Mouse (Mus musculus): ENCODE data around the gene Ptges2. TPM values are rescaled to one million over a fixed set of nuclear protein-coding genes. Genes with fewer than 3 reads are reported as not detected.
A peak's percentile ranks its signal among the peaks of the same experiment; 100 is the strongest.

Gene Ptges2
- polyA plus RNA-seq, 2 experiments, result 11.4 to 11.6 TPM

GRCm38 (mm10) chr2:32428262-32428722, 32.6 kb downstream of the Ptges2 start:
- 50% methylated on average over 8 of the region's 8 CpGs for WGBS (ENCODE audit: insufficient replicate concordance)

DNA sequence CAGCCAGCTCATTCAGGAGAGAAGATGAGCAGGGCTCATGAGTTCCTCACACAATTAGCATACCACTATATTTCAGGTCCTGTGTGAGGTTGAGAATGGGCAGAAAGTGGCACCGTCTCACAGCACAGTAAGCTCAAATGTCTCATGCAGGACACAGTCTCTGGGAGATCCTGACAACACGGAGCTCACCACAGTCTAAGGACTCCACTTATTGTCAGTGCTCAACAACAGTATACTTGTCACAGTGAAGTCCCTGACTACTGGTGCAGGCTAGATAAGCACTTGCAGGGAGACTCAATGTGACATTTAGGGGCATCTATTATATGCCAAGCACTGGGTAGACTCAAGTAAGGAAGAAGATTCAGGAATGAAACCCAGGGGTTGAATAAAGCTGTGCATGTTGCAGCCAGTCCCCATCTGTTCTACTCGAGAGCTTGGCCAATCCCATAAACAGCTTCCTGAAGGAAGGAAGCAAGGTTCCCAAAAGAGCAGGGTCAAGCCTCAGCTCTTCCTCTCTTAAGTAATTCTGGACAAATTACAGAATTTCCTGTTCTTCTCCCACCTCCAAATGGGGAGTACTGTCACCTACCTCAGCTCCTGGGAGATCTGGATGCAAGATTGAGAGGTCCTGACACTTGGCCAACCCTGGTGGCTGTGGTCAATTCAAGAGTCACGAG, 33.7 kb downstream of the Ptges2 start:
- Histone ChIP-seq H3K4me1 (replicated peaks; ENCODE audit: control insufficient read depth in 2 of 2, insufficient read depth in 2 of 2, low read length in 1 of 2) (peaks cover 15 to 39% of the 10 kb centered on the region in 2 experiments; a peak in 3 of 4 replicates), H3K27ac (no peak overlapping the region), H3K36me3 (replicated peaks; ENCODE audit: control insufficient read depth, insufficient read depth, low read depth) (no peaks in the 10 kb centered on the region), H3K9ac (replicated peaks) (no peak overlapping the region), H3K27me3 (ENCODE audit: control insufficient read depth, insufficient read depth, low read length) (no peaks in the 10 kb centered on the region), H3K4me2 (ENCODE audit: low read depth) (no peak overlapping the region), H3K4me3 (ENCODE audit: insufficient read depth in 1 of 2, low read depth in 2 of 2, low read length in 2 of 2) (no peak overlapping the region), H3K9me3 (ENCODE audit: control insufficient read depth, low read length) (no peaks in the 10 kb centered on the region)
- WGBS (ENCODE audit: insufficient replicate concordance), result 33% methylated on average over 4 of the region's 4 CpGs
- no peak for TF ChIP-seq EP300 (IDR thresholded peaks at IDR 0.05; ENCODE audit: low read depth)
- no peak for TF ChIP-seq CTCF (IDR thresholded peaks at IDR 0.05; ENCODE audit: low read depth)
- DNase-seq (ENCODE audit: low read depth in 3 of 3, low spot score in 3 of 3), result no peak
- 0 out of 2 replicates have a peak, but pooled peaks have one; percentile 16 for ATAC-seq (ENCODE audit: insufficient read depth)

More at GRCm38 (mm10) chr2:32428262-32428722, 32.6 kb downstream of the Ptges2 start:
- Histone ChIP-seq H3K9ac (replicated peaks) (no peak overlapping the region), H3K36me3 (replicated peaks; ENCODE audit: control insufficient read depth, insufficient read depth, low read depth) (no peaks in the 10 kb centered on the region), H3K27me3 (ENCODE audit: control insufficient read depth, insufficient read depth, low read length) (no peaks in the 10 kb centered on the region), H3K27ac (no peak overlapping the region), H3K9me3 (ENCODE audit: control insufficient read depth, low read length) (no peaks in the 10 kb centered on the region), H3K4me1 (replicated peaks; ENCODE audit: control insufficient read depth in 2 of 2, insufficient read depth in 2 of 2, low read length in 1 of 2) (peaks cover 22 to 48% of the 10 kb centered on the region in 2 experiments), H3K4me2 (ENCODE audit: low read depth) (no peak overlapping the region), H3K4me3 (ENCODE audit: insufficient read depth in 1 of 2, low read depth in 2 of 2, low read length in 2 of 2) (no peak overlapping the region)
- TF ChIP-seq EP300 (IDR thresholded peaks at IDR 0.05; ENCODE audit: low read depth), result no peak
- no peak for TF ChIP-seq CTCF (IDR thresholded peaks at IDR 0.05; ENCODE audit: low read depth)
- DNase-seq (ENCODE audit: low read depth in 3 of 3, low spot score in 3 of 3), result peak in 1 of 3 experiments; percentile 44
- ATAC-seq (ENCODE audit: insufficient read depth), result no peak; the same call in 1 of the 2 replicates

DNA sequence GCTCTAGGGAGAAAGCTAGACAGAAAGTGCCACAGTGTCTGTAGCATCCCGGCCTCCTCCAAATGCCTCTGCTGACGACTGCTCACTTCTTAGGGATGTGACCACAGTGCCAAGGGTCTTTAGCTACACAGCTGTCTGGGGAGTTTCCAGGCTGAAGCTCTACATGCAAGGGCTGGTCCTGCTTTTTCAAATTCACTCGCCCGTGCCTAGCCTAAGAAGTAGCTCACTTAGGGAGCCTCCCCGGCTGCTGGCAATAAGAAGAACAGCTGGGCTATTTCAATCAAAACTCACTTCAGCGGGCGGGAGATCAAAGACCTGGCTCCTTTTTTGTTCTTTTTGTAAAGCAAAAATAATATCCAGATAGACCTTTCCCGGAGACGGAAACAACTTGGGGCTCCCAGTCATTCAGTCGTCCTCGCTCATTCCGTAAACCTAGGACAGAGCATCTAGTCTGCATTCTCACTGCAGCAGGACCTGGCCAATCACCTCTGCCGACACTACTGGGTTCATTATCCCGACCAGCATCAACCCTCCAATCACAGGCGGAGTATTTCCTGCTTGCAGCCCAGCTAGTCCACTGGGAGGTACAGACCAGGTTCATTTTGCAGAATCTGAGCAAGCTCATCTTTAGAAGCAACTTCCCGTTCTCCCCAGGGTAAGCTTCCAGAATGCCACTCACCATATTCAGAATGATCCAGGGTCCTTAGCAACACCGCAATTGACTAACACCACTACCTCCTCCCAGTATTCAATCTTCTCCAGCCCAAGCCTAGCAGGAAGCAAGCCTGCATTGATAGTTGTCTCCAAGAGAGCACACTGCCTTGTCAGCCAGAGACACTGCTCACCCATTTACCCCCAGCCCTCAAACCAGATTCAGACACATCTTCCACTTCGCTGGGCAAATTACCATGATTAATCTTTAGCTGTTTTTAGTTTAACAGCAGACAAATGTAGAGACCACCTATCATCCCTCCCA, 35.3 kb downstream of the Ptges2 start:
- Histone ChIP-seq H3K36me3 (replicated peaks; ENCODE audit: control insufficient read depth, insufficient read depth, low read depth) (no peaks in the 10 kb centered on the region), H3K4me2 (ENCODE audit: low read depth) (peak overlapping the region; percentile 6), H3K9ac (replicated peaks) (no peak overlapping the region)

GRCm38 (mm10) chr2:32436686-32437372, 41.1 kb downstream of the Ptges2 start:
- 44% methylated on average over 3 of the region's 3 CpGs for WGBS (ENCODE audit: insufficient replicate concordance)
- DNase-seq (ENCODE audit: low read depth in 3 of 3, low spot score in 3 of 3) (no peak), ATAC-seq (ENCODE audit: insufficient read depth) (0 out of 2 replicates have a peak, but pooled peaks have one; percentile 31)
- H3K9ac ChIP-seq (replicated peaks), result no peak overlapping the region
- no peak overlapping the region for H3K4me2 ChIP-seq (ENCODE audit: low read depth)
- H3K4me3 ChIP-seq (ENCODE audit: insufficient read depth in 1 of 2, low read depth in 2 of 2, low read length in 2 of 2), result no peak overlapping the region
- H3K9me3 ChIP-seq (ENCODE audit: control insufficient read depth, low read length), result no peaks in the 10 kb centered on the region
- H3K27me3 ChIP-seq (ENCODE audit: control insufficient read depth, insufficient read depth, low read length), result no peaks in the 10 kb centered on the region
- no peaks in the 10 kb centered on the region for H3K36me3 ChIP-seq (replicated peaks; ENCODE audit: control insufficient read depth, insufficient read depth, low read depth)
- peaks cover 0 to 19% of the 10 kb centered on the region in 2 experiments; a peak in 3 of 4 replicates for H3K4me1 ChIP-seq (replicated peaks; ENCODE audit: control insufficient read depth in 2 of 2, insufficient read depth in 2 of 2, low read length in 1 of 2)
- no peak overlapping the region for H3K27ac ChIP-seq
- no peak for TF ChIP-seq CTCF (IDR thresholded peaks at IDR 0.05; ENCODE audit: low read depth)
- TF ChIP-seq EP300 (IDR thresholded peaks at IDR 0.05; ENCODE audit: low read depth), result no peak

More for the DNA sequence above, 35.3 kb downstream of the Ptges2 start:
- TF ChIP-seq CTCF (IDR thresholded peaks at IDR 0.05; ENCODE audit: low read depth) (no peak), EP300 (IDR thresholded peaks at IDR 0.05; ENCODE audit: low read depth) (no peak)
- no peak for ATAC-seq (ENCODE audit: insufficient read depth)
- Histone ChIP-seq H3K4me3 (ENCODE audit: insufficient read depth in 1 of 2, low read depth in 2 of 2, low read length in 2 of 2) (no peak overlapping the region), H3K27me3 (ENCODE audit: control insufficient read depth, insufficient read depth, low read length) (no peaks in the 10 kb centered on the region), H3K27ac (no peak overlapping the region), H3K4me1 (replicated peaks; ENCODE audit: control insufficient read depth in 2 of 2, insufficient read depth in 2 of 2, low read length in 1 of 2) (peaks cover 10 to 28% of the 10 kb centered on the region in 2 experiments; a peak in 3 of 4 replicates), H3K9me3 (ENCODE audit: control insufficient read depth, low read length) (no peaks in the 10 kb centered on the region)
- DNase-seq (ENCODE audit: low read depth in 3 of 3, low spot score in 3 of 3), result no peak
- WGBS (ENCODE audit: insufficient replicate concordance), result 60% methylated on average over 18 of the region's 18 CpGs
